15 mouse cellular contexts compared by ENCODE assay signal in genomic region chr13:60084290-60084689, GRCm38 (mm10).
DNase-seq lines count a peak whose midpoint lies in the region; ATAC-seq and TF ChIP-seq lines count a peak whose summit lies in the region.
"Had no signal": no experiment of that assay in that cellular context is flagged by ENCODE, and none has a peak within 500 bp of the region (broad histone marks: within the 10 kb centered on the region; RNA-seq: fewer than 3 reads in every experiment).

No protein-coding gene starts in this region.

- no peak for TF ChIP-seq POLR2A in limb, embryonic 14.5 days (IDR thresholded peaks at IDR 0.05; ENCODE audit: borderline replicate concordance, extremely low read depth, insufficient read depth, insufficient read length)

- H3K9me3 ChIP-seq in forebrain, embryonic 13.5 days (replicated peaks) = no peaks in the 10 kb centered on the region
- no peaks in the 10 kb centered on the region for H3K9me3 ChIP-seq in forebrain, embryonic 11.5 days (ENCODE audit: control insufficient read depth, low read length)
- H3K9me3 ChIP-seq in limb, embryonic 14.5 days (ENCODE audit: control insufficient read depth, low read length) = no peaks in the 10 kb centered on the region
- H3K9me3 ChIP-seq in limb, embryonic 10.5 days (replicated peaks) = no peaks in the 10 kb centered on the region
- no peaks in the 10 kb centered on the region for H3K9me3 ChIP-seq in stomach, embryonic 14.5 days (ENCODE audit: control insufficient read depth, low read depth, low read length)
- no peaks in the 10 kb centered on the region for H3K9me3 ChIP-seq in stomach, postnatal 0 days (ENCODE audit: control insufficient read depth, low read length)
- H3K9me3 ChIP-seq: embryonic facial prominence, embryonic 10.5 days; heart, embryonic 10.5 days; hindbrain, embryonic 12.5 days had no signal

- TF ChIP-seq EP300 in stomach, postnatal 0 days (optimal IDR thresholded peaks at IDR 0.05) = no peak

- no peak overlapping the region for H3K4me2 ChIP-seq in forebrain, embryonic 13.5 days
- H3K4me2 ChIP-seq in forebrain, embryonic 11.5 days (ENCODE audit: low read depth, low read length, severe bottlenecking) = no peak overlapping the region
- no peak overlapping the region for H3K4me2 ChIP-seq in limb, embryonic 14.5 days (replicated peaks; ENCODE audit: low read depth, low read length, severe bottlenecking)
- no peak overlapping the region for H3K4me2 ChIP-seq in stomach, embryonic 14.5 days (replicated peaks; ENCODE audit: low read depth, low read length)
- H3K4me2 ChIP-seq in stomach, postnatal 0 days (replicated peaks; ENCODE audit: low read depth) = no peak overlapping the region

- WGBS in forebrain, embryonic 13.5 days = 46% methylated on average over 4 of the region's 4 CpGs
- 50% methylated on average over 4 of the region's 4 CpGs for WGBS in forebrain, embryonic 11.5 days
- 65% methylated on average over 4 of the region's 4 CpGs for WGBS in limb, embryonic 14.5 days
- 63% methylated on average over 4 of the region's 4 CpGs for WGBS in limb, embryonic 10.5 days
- WGBS in stomach, embryonic 14.5 days = 60% methylated on average over 4 of the region's 4 CpGs
- WGBS in stomach, postnatal 0 days = 64% methylated on average over 4 of the region's 4 CpGs

- no peak overlapping the region for H3K4me3 ChIP-seq in forebrain, embryonic 13.5 days
- H3K4me3 ChIP-seq in forebrain, embryonic 11.5 days (ENCODE audit: low read depth, low read length) = no peak overlapping the region
- no peak overlapping the region for H3K4me3 ChIP-seq in limb, embryonic 14.5 days (replicated peaks; ENCODE audit: low read length)
- H3K4me3 ChIP-seq in limb, embryonic 10.5 days = no peak overlapping the region
- H3K4me3 ChIP-seq in stomach, embryonic 14.5 days (ENCODE audit: low read depth, low read length) = no peak overlapping the region
- no peak overlapping the region for H3K4me3 ChIP-seq in stomach, postnatal 0 days (ENCODE audit: low read depth, low read length)
- H3K4me3 ChIP-seq: embryonic facial prominence, embryonic 10.5 days; hindbrain, embryonic 12.5 days had no signal

- peaks cover 19% of the 10 kb centered on the region for H3K4me1 ChIP-seq in forebrain, embryonic 13.5 days
- peaks cover 11% of the 10 kb centered on the region; the same call in 1 of the 2 replicates for H3K4me1 ChIP-seq in forebrain, embryonic 11.5 days (replicated peaks; ENCODE audit: control insufficient read depth, insufficient read depth, low read length)
- peaks cover 17% of the 10 kb centered on the region for H3K4me1 ChIP-seq in limb, embryonic 14.5 days (ENCODE audit: control insufficient read depth, insufficient read depth, low read length)
- peaks cover 24% of the 10 kb centered on the region for H3K4me1 ChIP-seq in limb, embryonic 10.5 days
- 0 out of 2 replicates have a peak, but pooled peaks cover 6% of the 10 kb centered on the region for H3K4me1 ChIP-seq in stomach, embryonic 14.5 days (ENCODE audit: control insufficient read depth, insufficient read depth, low read length)
- H3K4me1 ChIP-seq in stomach, postnatal 0 days (replicated peaks; ENCODE audit: control insufficient read depth, insufficient read depth) = no peaks in the 10 kb centered on the region

- H3K27me3 ChIP-seq in forebrain, embryonic 13.5 days = no peaks in the 10 kb centered on the region
- H3K27me3 ChIP-seq in forebrain, embryonic 11.5 days (ENCODE audit: control insufficient read depth, insufficient read depth, low read length) = no peaks in the 10 kb centered on the region
- H3K27me3 ChIP-seq in limb, embryonic 14.5 days (ENCODE audit: control insufficient read depth, insufficient read depth, low read length) = no peaks in the 10 kb centered on the region
- no peaks in the 10 kb centered on the region for H3K27me3 ChIP-seq in limb, embryonic 10.5 days (ENCODE audit: low read depth, poor library complexity, severe bottlenecking)
- no peaks in the 10 kb centered on the region for H3K27me3 ChIP-seq in stomach, embryonic 14.5 days (ENCODE audit: control insufficient read depth, insufficient read depth, low read length)
- H3K27me3 ChIP-seq in stomach, postnatal 0 days (ENCODE audit: control insufficient read depth, insufficient read depth, low read length) = no peaks in the 10 kb centered on the region
- H3K27me3 ChIP-seq: CH12.LX had no signal

- DNase-seq in forebrain, embryonic 11.5 days (ENCODE audit: low spot score) = no peak
- no peak for DNase-seq in limb, embryonic 14.5 days (ENCODE audit: low spot score)
- no peak for DNase-seq in limb, embryonic 10.5 days (ENCODE audit: low spot score)
- no peak for DNase-seq in stomach, postnatal 0 days (ENCODE audit: low spot score)
- DNase-seq in heart, adult 18-20 months = no peak
- DNase-seq: adrenal gland, postnatal 25 days; cerebellum, adult 18-20 months; cerebellum, adult 9-11 months; heart, adult 11 months had no signal

- H3K27ac ChIP-seq in forebrain, embryonic 13.5 days = peak overlapping the region; percentile 31; the same call in 1 of the 2 replicates
- no peak overlapping the region for H3K27ac ChIP-seq in forebrain, embryonic 11.5 days (ENCODE audit: low read depth, low read length)
- peak overlapping the region; percentile 38; the same call in 1 of the 2 replicates for H3K27ac ChIP-seq in limb, embryonic 14.5 days (replicated peaks; ENCODE audit: low read depth, low read length)
- no peak overlapping the region for H3K27ac ChIP-seq in limb, embryonic 10.5 days
- 0 out of 2 replicates have a peak overlapping the region, but pooled peaks have one; percentile 22 for H3K27ac ChIP-seq in stomach, embryonic 14.5 days (ENCODE audit: low read length)
- no peak overlapping the region for H3K27ac ChIP-seq in stomach, postnatal 0 days (replicated peaks)
- H3K27ac ChIP-seq: hindbrain, embryonic 12.5 days had no signal

- ATAC-seq in forebrain, embryonic 13.5 days = no peak
- no peak; the same call in 1 of the 2 replicates for ATAC-seq in forebrain, embryonic 11.5 days (replicated peaks; ENCODE audit: low FRiP score)
- ATAC-seq in limb, embryonic 14.5 days (ENCODE audit: low FRiP score, low read depth) = no peak
- no peak for ATAC-seq in stomach, embryonic 14.5 days (ENCODE audit: insufficient number of reproducible peaks, insufficient read depth, low FRiP score, low read depth)
- ATAC-seq in stomach, postnatal 0 days (ENCODE audit: low FRiP score, low TSS enrichment) = no peak

- H3K36me3 ChIP-seq in forebrain, embryonic 13.5 days (ENCODE audit: poor library complexity, severe bottlenecking) = no peaks in the 10 kb centered on the region
- no peaks in the 10 kb centered on the region for H3K36me3 ChIP-seq in forebrain, embryonic 11.5 days (ENCODE audit: control insufficient read depth, insufficient read depth, low read length)
- no peaks in the 10 kb centered on the region for H3K36me3 ChIP-seq in limb, embryonic 14.5 days (ENCODE audit: control insufficient read depth, insufficient read depth, low read length)
- no peaks in the 10 kb centered on the region for H3K36me3 ChIP-seq in limb, embryonic 10.5 days
- no peaks in the 10 kb centered on the region for H3K36me3 ChIP-seq in stomach, embryonic 14.5 days (ENCODE audit: control insufficient read depth, insufficient read depth, low read length)
- no peaks in the 10 kb centered on the region for H3K36me3 ChIP-seq in stomach, postnatal 0 days (ENCODE audit: control insufficient read depth, insufficient read depth, low read length)
- H3K36me3 ChIP-seq: embryonic facial prominence, embryonic 10.5 days; heart, embryonic 10.5 days; hindbrain, embryonic 12.5 days had no signal

- no peak for TF ChIP-seq CTCF in stomach, postnatal 0 days (IDR thresholded peaks at IDR 0.05; ENCODE audit: low read depth)

- no peak overlapping the region for H3K9ac ChIP-seq in forebrain, embryonic 13.5 days
- no peak overlapping the region for H3K9ac ChIP-seq in forebrain, embryonic 11.5 days (ENCODE audit: low read length)
- H3K9ac ChIP-seq in limb, embryonic 14.5 days (ENCODE audit: low read depth, low read length, severe bottlenecking) = no peak overlapping the region
- H3K9ac ChIP-seq in stomach, embryonic 14.5 days (replicated peaks; ENCODE audit: low read depth, low read length) = no peak overlapping the region
- no peak overlapping the region for H3K9ac ChIP-seq in stomach, postnatal 0 days (ENCODE audit: low read length)
- H3K9ac ChIP-seq: hindbrain, embryonic 12.5 days had no signal

Comparison
In these comparisons a context has a peak if more than half of its experiments do, and no peak if none do; other contexts are left out.
1. H3K27ac ChIP-seq: peak in forebrain, embryonic 13.5 days (single experiment), limb, embryonic 14.5 days (single experiment) and stomach, embryonic 14.5 days (single experiment); none in forebrain, embryonic 11.5 days (single experiment), limb, embryonic 10.5 days (single experiment) and stomach, postnatal 0 days (single experiment).